In the genomic region with DNA sequence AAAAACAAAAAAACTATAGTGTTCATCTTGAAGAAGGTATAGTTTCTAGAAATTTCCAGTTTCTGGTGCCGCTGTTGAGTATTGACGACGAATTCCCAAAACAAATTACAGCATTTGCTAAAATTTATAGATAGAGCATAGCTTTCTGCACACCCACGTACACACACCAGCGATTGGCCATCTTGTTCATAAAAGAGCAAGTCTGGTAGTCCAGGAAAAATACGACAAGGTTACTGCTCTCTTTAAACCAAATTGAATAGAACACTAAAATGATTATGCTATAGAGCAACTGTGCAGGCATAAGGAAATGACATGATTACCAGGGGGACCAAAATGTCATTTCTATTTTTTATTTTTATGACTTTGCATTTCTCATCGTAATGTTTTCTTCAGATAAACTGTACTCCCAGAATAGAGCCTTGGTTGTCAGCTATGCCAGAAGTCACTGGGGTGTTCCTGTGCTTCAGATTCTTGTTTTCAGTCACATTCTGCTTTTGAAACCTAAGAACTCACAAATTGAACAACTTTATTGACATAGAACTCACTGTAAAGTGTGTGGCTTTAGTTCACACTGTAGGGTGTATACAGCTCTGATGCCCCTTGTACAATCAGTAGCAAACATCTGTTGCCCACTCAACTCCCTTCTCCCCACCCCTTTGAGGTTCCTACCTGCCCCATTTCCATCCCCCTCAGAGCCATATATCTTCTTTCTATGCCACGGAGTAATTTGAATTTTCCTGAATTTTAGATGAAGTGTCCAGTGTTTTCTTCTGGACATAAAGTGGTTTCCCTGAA, we compare ENCODE assay signal across 7 mouse cellular contexts. TPM values are rescaled to one million over a fixed set of nuclear protein-coding genes. Genes with fewer than 3 reads are reported as not detected.
DNase-seq lines count a peak whose midpoint lies in the region; ATAC-seq and TF ChIP-seq lines count a peak whose summit lies in the region.

No protein-coding gene starts in this region.

- H3K9ac ChIP-seq in kidney, postnatal 0 days (ENCODE audit: low read depth, low read length), result no peak overlapping the region
- H3K9ac ChIP-seq in kidney, embryonic 16.5 days (replicated peaks; ENCODE audit: low read length), result no peak overlapping the region
- H3K9ac ChIP-seq in hindbrain, embryonic 16.5 days (ENCODE audit: low read depth, low read length), result no peak overlapping the region
- H3K9ac ChIP-seq in midbrain, embryonic 13.5 days (replicated peaks), result no peak overlapping the region

- no peaks in the 10 kb centered on the region for H3K9me3 ChIP-seq in kidney, postnatal 0 days (replicated peaks; ENCODE audit: low read length)
- no peaks in the 10 kb centered on the region for H3K9me3 ChIP-seq in kidney, embryonic 16.5 days (ENCODE audit: low read length)
- no peaks in the 10 kb centered on the region for H3K9me3 ChIP-seq in hindbrain, embryonic 16.5 days (ENCODE audit: control insufficient read depth, low read length)
- no peaks in the 10 kb centered on the region for H3K9me3 ChIP-seq in midbrain, embryonic 13.5 days

- no peaks in the 10 kb centered on the region for H3K4me1 ChIP-seq in kidney, postnatal 0 days (replicated peaks; ENCODE audit: insufficient read depth, low read length)
- H3K4me1 ChIP-seq in kidney, embryonic 16.5 days (ENCODE audit: insufficient read depth, low read length), result peaks cover 20% of the 10 kb centered on the region
- H3K4me1 ChIP-seq in hindbrain, embryonic 16.5 days (ENCODE audit: control insufficient read depth, insufficient read depth, low read depth, low read length), result peaks cover 10% of the 10 kb centered on the region
- peaks cover 20% of the 10 kb centered on the region for H3K4me1 ChIP-seq in midbrain, embryonic 13.5 days (replicated peaks)
- no peaks in the 10 kb centered on the region; the same call in 1 of the 2 replicates for H3K4me1 ChIP-seq in cerebellum, adult 2 months (ENCODE audit: control insufficient read depth, insufficient read depth, low read length)

- 66% methylated on average over 8 of the region's 8 CpGs for WGBS in kidney, postnatal 0 days
- 66% methylated on average over 8 of the region's 8 CpGs for WGBS in kidney, embryonic 16.5 days
- WGBS in hindbrain, embryonic 16.5 days, result 69% methylated on average over 8 of the region's 8 CpGs
- WGBS in midbrain, embryonic 13.5 days, result 79% methylated on average over 8 of the region's 8 CpGs
- WGBS in cerebellum, adult 2 months, result 64% methylated on average over 8 of the region's 8 CpGs

- no peak for TF ChIP-seq POLR2A in cerebellum, adult 2 months (IDR thresholded peaks at IDR 0.05; ENCODE audit: borderline replicate concordance, insufficient read depth, low read length)

- no peak for TF ChIP-seq CTCF in kidney, postnatal 0 days (IDR thresholded peaks at IDR 0.05; ENCODE audit: low read depth)
- TF ChIP-seq CTCF in cerebellum, adult 2 months (IDR thresholded peaks at IDR 0.05; ENCODE audit: borderline replicate concordance, insufficient read depth, low read depth, low read length), result no peak

- no peak for DNase-seq in kidney, postnatal 0 days (ENCODE audit: low spot score)
- DNase-seq in cerebellum, adult 2 months, result no peak
- DNase-seq in thymus, postnatal 0 days (ENCODE audit: low spot score), result no peak

- ATAC-seq in kidney, postnatal 0 days (replicated peaks; ENCODE audit: low FRiP score, low read depth), result no peak
- ATAC-seq in kidney, embryonic 16.5 days (ENCODE audit: low FRiP score, low TSS enrichment), result no peak
- ATAC-seq in common myeloid progenitor, adult 5-6 weeks (replicated peaks; ENCODE audit: low read depth, poor library complexity, severe bottlenecking), result 0 out of 2 replicates have a peak, but pooled peaks have one; percentile 8
- no peak for ATAC-seq in hindbrain, embryonic 16.5 days
- ATAC-seq in midbrain, embryonic 13.5 days, result no peak

- H3K27me3 ChIP-seq in kidney, postnatal 0 days (ENCODE audit: insufficient read depth, low read length), result no peaks in the 10 kb centered on the region
- H3K27me3 ChIP-seq in kidney, embryonic 16.5 days (ENCODE audit: insufficient read depth, low read length), result no peaks in the 10 kb centered on the region
- no peaks in the 10 kb centered on the region for H3K27me3 ChIP-seq in hindbrain, embryonic 16.5 days (replicated peaks; ENCODE audit: control insufficient read depth, insufficient read depth, low read length)
- no peaks in the 10 kb centered on the region for H3K27me3 ChIP-seq in midbrain, embryonic 13.5 days
- no peaks in the 10 kb centered on the region for H3K27me3 ChIP-seq in cerebellum, adult 2 months (ENCODE audit: control insufficient read depth, insufficient read depth, low read length)

- H3K4me2 ChIP-seq in kidney, postnatal 0 days (ENCODE audit: low read length), result peak overlapping the region; percentile 39
- H3K4me2 ChIP-seq in kidney, embryonic 16.5 days (replicated peaks; ENCODE audit: low read depth, low read length), result no peak overlapping the region; the same call in 1 of the 2 replicates
- peak overlapping the region; percentile 35; the same call in 1 of the 2 replicates for H3K4me2 ChIP-seq in hindbrain, embryonic 16.5 days (ENCODE audit: low read length)
- H3K4me2 ChIP-seq in midbrain, embryonic 13.5 days (replicated peaks), result no peak overlapping the region; the same call in 1 of the 2 replicates

- no peak overlapping the region for H3K27ac ChIP-seq in kidney, postnatal 0 days
- H3K27ac ChIP-seq in kidney, embryonic 16.5 days (ENCODE audit: low read length), result no peak overlapping the region
- no peak overlapping the region for H3K27ac ChIP-seq in hindbrain, embryonic 16.5 days (ENCODE audit: low read depth, low read length)
- H3K27ac ChIP-seq in midbrain, embryonic 13.5 days, result no peak overlapping the region
- H3K27ac ChIP-seq in cerebellum, adult 2 months (ENCODE audit: insufficient read depth, low read length), result no peak overlapping the region

- H3K4me3 ChIP-seq in kidney, postnatal 0 days (replicated peaks; ENCODE audit: low read depth, low read length), result 0 out of 2 replicates have a peak overlapping the region, but pooled peaks have one; percentile 92
- H3K4me3 ChIP-seq in kidney, embryonic 16.5 days (ENCODE audit: low read length), result no peak overlapping the region; the same call in 1 of the 2 replicates
- no peak overlapping the region for H3K4me3 ChIP-seq in hindbrain, embryonic 16.5 days (ENCODE audit: low read length)
- peak overlapping the region; percentile 92; the same call in 1 of the 2 replicates for H3K4me3 ChIP-seq in midbrain, embryonic 13.5 days (replicated peaks)
- H3K4me3 ChIP-seq in cerebellum, adult 2 months (replicated peaks; ENCODE audit: insufficient read depth, low read depth, low read length), result no peak overlapping the region

- no peaks in the 10 kb centered on the region for H3K36me3 ChIP-seq in kidney, postnatal 0 days (ENCODE audit: insufficient read depth, low read length)
- H3K36me3 ChIP-seq in kidney, embryonic 16.5 days (ENCODE audit: insufficient read depth, low read length), result no peaks in the 10 kb centered on the region
- H3K36me3 ChIP-seq in hindbrain, embryonic 16.5 days (ENCODE audit: control insufficient read depth, insufficient read depth, low read length), result no peaks in the 10 kb centered on the region
- no peaks in the 10 kb centered on the region for H3K36me3 ChIP-seq in midbrain, embryonic 13.5 days

RNA-seq across cellular contexts. Expression of a gene that starts 1.1 kb away (rescaled TPM):
- polyA plus RNA-seq in kidney, postnatal 0 days (2015; fragmentation: Nextera tagmentation; extraction: Ambion mirVana), result 36.5 and 40.8 TPM in 2 replicates
- 25.0 and 28.6 TPM in 2 replicates for polyA plus RNA-seq in kidney, embryonic 16.5 days (2015; fragmentation: Nextera tagmentation; extraction: Ambion mirVana)
- total RNA-seq in common myeloid progenitor, adult 5-6 weeks (2017), result 88.6 and 89.8 TPM in 2 replicates
- polyA plus RNA-seq in hindbrain, embryonic 16.5 days (2015; fragmentation: Nextera tagmentation; extraction: Ambion mirVana), result 17.7 TPM in 2 replicates
- 25.5 and 26.2 TPM in 2 replicates for polyA plus RNA-seq in midbrain, embryonic 13.5 days (2015; fragmentation: Nextera tagmentation; extraction: Ambion mirVana)
- 28.2 and 30.4 TPM in 2 replicates for polyA plus RNA-seq in cerebellum, adult 2 months (2012; rRNA removed)
- 37.0 and 45.3 TPM in 2 replicates for polyA plus RNA-seq in thymus, postnatal 0 days (2015; fragmentation: Nextera tagmentation; extraction: Ambion mirVana)

Comparison
In these comparisons a context has a peak if more than half of its experiments do, and no peak if none do; other contexts are left out.
1. H3K4me2 ChIP-seq: peak in kidney, postnatal 0 days (single experiment) and hindbrain, embryonic 16.5 days (single experiment); none in kidney, embryonic 16.5 days (single experiment) and midbrain, embryonic 13.5 days (single experiment).
2. H3K4me3 ChIP-seq: peak in kidney, postnatal 0 days (single experiment) and midbrain, embryonic 13.5 days (single experiment); none in kidney, embryonic 16.5 days (single experiment), hindbrain, embryonic 16.5 days (single experiment) and cerebellum, adult 2 months (single experiment).